Mouse (Mus musculus): ENCODE data around the gene Gmpr2.

Gene Gmpr2

GRCm38 (mm10) chr14:55671833-55672740 lies at the start of gene Gmpr2, which contains the start of gene Nedd8:
TSS of gene Gmpr2 (plus strand) at chr14:55671941.
TSS of gene Nedd8 (minus strand) at chr14:55672124.
- DNase-seq, result peak; percentile 79

DNA sequence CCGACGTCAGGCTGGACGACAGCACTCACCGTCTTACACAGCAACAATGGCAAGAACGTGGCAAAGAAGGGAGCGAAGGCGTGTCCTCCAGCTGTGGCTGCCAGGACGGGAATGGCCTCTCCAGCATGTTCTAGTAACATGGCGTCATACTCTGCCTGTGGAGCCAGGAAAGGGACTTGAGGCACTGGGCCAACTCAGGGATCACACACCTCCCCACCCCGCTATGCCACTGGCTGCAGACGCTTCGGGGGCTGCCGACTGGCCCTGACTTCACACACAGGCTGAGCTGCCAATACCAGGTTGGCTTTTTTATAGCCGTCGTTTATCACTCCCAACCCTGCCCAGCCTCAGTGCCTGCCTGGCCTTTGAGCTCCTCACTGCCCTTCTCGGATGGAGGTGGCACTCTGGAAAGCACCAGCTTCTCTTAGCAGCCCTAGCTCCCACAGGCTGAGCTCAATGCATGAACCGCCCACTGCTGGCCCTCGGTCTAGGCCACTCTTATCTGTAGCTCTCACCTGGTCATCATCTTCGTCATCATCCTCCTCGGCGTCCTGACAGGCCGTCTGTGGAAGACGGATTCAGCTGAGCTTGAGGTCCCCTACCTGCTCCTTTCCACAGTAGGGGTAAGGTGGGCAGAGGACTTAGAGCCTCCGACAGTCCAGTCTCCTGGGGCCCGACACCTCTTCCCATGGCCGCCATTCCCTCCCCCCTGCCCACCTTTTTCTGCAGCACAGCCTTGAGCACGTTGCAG lies 43.5 kb upstream of the Gmpr2 start:
- no peak for DNase-seq

DNA sequence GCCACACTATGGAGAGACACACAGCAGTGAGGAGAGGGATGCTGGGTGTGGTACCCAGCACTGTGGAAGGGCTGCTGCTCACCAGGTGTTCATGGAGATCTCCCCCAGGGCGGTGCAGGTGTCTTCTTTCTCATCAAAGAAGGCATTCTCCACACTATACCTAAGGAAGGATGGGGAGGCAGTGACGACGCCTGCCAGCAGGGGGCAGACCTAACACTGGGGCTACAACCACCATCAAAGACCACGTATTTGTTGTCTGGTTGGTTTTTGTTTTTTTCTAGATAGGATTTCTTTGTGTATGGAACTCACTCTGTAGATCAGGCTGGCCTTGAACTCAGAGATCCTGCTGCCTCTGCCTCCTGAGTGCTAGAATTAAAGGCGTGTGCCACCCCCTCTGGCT lies 42.4 kb upstream of the Gmpr2 start:
- DNase-seq, result peak; percentile 94

GRCm38 (mm10) chr14:55634874-55635522 lies 36.7 kb upstream of the Gmpr2 start:
- DNase-seq, result no peak

DNA sequence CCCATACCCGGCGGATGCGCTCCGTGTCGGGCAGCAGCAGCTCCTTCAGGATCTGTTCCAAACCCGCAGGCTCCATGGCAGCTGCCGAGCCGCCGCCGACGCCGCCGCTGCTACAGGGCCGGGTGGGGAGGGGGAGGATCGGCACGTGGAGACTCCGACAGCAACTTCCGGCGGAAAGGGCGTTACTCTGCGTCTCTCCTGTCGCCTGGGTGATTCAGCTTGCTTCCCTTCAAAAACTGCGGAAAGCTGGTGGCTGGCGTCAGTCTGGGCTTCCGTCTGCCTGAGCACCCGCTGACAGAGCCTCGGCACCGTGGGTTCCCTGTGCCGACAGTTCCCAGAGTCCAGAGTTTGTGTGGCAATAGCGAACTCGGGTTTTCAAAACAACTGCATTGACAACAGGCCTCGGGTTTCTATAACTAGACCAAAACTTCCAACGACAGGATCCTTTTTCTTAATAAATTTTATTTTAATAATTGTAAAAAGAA lies 36.2 kb upstream of the Gmpr2 start, which contains the start of gene Ipo4:
Gene Ipo4, minus strand, starts transcription at position 435 of the 485 bp plus-strand sequence.
- peak; percentile 89 for DNase-seq

DNA sequence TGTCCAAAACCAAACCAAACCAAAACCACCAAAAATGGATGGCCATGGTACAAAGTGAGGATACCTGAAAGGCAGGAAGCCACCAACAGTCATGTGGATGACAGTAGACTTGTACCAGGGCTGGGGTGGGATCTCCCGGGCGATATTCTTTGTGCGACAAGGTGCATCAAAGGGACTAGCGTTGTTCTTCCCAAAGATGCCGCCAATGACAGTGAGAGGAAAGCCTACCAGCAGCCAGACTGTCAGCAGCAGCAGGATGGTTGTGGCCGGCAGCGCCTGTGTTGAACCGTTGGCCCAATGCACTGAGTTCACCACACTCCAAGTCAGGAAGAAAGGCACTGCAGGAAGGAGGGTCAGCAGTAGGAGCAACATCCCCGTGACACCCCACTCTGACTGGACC lies 33.9 kb upstream of the Gmpr2 start, which contains the start of gene Gm49378:
Gene Gm49378, minus strand, starts transcription at position 101 of the 400 bp plus-strand sequence.
- DNase-seq, result no peak

GRCm38 (mm10) chr14:55640816-55641215 lies 30.9 kb upstream of the Gmpr2 start:
- DNase-seq, result no peak

DNA sequence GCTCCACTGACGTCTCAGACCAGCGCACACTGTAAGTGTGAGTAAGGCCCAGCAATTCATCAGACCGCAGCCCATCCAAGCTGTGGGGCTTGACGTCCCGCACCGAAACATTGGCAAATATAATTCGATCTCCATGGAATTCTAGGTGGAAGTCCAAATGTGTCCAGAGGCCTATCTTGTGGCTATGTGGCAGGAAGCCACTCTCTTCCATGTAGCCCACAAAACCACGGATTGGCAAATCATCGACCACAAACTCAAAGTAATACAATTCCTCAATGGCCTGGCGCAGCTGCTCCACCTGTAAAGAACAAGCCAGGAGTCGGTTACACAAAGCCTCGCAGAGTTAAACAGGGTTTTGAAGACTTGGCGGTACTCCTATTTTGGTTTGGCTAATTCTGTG lies 30.4 kb upstream of the Gmpr2 start:
- no peak for DNase-seq

DNA sequence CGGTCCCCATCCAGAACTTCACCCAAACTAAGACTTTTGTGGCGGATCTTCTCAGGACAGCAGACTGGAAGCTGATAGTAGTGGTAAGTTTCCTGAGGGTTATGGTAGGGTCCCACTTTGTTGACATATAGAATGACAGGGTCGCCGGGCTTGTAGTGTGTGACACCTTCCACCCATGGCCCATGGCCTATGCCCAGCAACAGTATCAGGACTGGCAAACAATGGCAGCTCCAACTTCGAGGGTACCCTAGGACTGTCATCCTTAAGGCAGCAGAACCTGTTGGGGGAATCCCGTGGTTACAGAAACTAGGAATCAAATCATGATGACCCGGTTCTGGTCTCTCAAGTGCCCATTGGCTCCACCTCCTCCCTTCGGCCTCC lies 29.1 kb upstream of the Gmpr2 start:
- no peak for DNase-seq

DNA sequence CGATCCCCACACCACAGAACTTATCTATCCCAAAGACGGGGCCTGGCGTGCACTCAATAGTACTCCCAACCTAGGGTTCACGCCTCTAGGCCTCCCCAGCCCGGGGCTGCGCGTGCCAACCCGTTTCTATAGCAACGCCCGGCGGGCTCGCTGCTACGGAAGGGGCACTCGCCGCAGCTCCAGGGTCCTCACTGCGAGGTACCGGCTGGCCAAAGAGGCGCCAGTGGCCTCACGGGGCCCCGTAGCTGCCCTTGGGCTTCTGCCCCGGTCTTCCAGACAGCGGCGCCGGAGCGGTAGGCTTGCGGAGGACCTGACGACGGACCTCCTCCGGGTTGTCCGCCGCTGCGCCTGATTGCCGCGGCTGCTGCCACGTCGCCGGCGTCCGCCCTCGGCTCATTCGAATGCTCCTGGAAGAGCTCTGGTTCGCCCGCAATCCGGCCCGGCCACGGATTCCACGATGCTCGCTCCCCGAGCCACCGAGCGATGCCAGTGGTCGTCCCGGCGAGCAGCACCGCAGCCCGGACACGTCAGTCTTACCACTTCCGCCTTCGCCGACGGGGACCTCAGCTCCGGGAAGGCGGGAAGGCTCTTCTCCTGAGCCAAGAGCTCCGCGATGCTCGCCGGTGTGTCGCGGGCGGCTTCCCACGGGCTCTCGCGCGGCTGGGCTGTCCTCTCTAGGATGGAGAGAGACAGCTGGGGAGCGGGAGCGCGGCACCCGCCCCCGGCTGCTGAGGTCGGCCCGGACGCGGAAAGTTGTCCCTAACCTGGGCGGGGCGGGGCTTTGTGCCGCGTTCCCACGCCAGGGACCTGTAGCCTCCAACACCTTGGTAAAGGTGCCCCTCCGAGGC lies 28.5 kb upstream of the Gmpr2 start, which contains the start of gene Tm9sf1:
Gene Tm9sf1, minus strand, starts transcription at position 747 of the 848 bp plus-strand sequence.
- peak; percentile 86 for DNase-seq

GRCm38 (mm10) chr14:55644261-55644888 lies 27.4 kb upstream of the Gmpr2 start:
- peak; percentile 47 for DNase-seq

DNA sequence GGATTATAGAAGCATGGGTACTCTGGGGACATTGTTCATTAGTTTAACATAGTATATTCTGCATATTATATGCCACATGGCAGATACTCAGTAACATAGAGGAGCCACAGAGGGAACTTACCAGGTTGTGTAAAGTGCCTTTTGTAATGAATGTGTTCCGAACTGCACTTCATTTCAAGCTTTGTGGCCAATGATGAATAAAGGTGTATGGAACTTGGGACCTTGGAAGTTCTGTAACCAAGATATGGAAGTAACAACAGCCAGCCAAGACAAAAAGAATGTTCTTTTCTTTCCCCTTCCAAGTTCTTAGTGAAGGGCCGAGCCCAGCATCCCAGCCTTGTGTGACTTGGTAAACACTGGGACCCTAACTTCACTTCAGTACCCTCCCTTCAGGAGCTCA lies 21.9 kb upstream of the Gmpr2 start, which contains the start of gene Tssk4:
Gene Tssk4, plus strand, starts transcription at position 301 of the 400 bp plus-strand sequence.
- no peak for DNase-seq

GRCm38 (mm10) chr14:55651528-55651927 lies 20.2 kb upstream of the Gmpr2 start:
- peak; percentile 63 for DNase-seq

GRCm38 (mm10) chr14:55656935-55657334 lies 14.8 kb upstream of the Gmpr2 start:
- DNase-seq, result no peak

DNA sequence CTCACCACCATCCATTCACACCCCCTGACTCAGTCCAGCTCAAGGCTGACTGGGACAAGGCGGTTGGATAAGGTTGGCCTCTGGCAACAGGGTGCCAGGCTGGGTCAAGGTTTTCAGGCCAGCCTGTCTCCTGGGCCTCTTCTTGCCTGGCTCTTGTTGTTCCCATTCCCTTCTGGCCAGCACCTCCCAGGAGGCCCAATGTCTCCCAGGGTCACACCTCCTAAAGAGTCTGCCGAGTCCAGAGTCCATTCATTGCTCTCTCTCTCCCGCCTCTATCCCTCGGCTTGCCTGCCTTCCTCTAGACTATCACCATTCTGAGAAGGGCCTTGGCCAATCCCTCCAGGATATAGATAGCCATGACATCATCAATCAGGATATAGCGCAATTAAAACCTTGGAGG lies 13.7 kb upstream of the Gmpr2 start:
- no peak for DNase-seq

GRCm38 (mm10) chr14:55659960-55660573 lies 11.7 kb upstream of the Gmpr2 start, which contains the start of gene Mdp1:
TSS of gene Mdp1 (minus strand) at chr14:55660508.
- peak; percentile 84 for DNase-seq

- DNase-seq, result no peak
Observed at GRCm38 (mm10) chr14:55660636-55661035, 11.1 kb upstream of the Gmpr2 start.

GRCm38 (mm10) chr14:55671486-55671832 lies 282 bp upstream of the Gmpr2 start:
- no peak for DNase-seq

DNA sequence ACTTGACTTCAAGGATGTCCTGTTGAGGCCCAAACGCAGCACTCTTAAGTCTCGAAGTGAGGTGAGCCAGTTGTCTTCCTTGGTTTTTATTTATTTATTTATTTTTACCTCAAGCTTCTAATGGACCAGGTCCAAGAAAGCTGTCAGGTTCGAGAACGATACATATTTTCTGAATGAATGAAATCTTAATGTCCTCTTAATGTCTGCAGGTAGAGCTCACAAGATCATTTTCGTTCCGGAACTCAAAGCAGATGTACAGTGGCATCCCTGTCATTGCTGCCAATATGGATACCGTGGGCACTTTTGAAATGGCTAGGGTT lies 960 bp downstream of the Gmpr2 start:
- DNase-seq, result no peak

DNA sequence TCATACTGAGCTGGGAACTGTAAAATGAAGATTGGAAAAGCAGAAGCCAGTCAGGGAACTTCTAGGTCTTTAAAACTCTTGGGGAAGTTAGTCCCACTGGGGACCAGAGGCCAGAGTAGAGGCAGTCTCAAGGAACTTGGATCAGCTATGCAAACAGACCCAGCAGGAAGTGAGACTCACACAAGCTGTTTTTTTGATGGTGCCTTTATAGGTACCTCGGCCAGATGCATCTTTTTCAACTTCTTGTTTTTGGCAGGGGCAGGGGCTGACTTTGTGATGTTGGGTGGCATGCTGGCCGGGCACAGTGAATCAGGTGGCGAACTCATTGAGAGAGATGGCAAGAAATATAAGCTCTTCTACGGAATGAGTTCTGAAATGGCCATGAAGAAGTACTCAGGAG lies 5.9 kb downstream of the Gmpr2 start:
- no peak for DNase-seq
